13 mouse cellular contexts compared by ENCODE assay signal in the genomic region with DNA sequence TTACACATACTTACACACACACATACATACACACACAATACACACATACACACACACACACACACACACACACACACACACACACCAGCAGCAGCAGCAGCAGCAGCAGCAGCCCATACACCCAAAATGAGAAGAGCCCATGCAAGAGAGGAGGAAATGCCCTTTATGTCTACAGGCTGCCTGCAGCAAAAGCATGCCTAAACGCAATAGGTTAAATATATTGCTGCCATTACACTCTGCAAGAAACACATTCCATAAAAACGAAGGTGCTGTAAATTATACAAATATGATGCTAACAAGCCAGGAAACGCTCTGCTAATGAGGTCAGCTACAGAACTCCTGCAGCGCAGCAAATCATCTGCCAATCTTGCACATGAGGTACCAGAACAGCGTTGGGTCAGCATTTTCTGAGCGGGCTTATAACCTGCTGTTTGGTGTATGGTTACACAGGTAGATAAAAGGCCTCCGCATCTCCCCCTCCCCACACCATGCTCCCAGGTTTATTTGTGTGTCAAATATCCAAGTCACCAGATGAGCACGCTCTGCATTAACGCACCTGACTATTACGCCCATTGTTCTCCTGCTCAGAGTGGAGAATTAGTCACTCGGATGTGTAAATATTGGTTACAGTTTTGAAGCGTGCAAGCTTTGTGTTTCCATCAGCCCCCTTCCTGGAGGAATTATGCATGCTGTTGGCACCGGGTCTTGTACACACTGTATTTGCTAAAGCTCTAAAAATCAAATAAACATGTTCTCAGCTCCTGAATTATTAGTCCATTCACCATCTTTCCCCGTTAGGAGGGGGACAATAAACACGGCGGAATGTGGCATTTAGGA.
DNase-seq lines count a peak whose midpoint lies in the region; ATAC-seq and TF ChIP-seq lines count a peak whose summit lies in the region.
"Had no signal": no experiment of that assay in that cellular context is flagged by ENCODE, and none has a peak within 500 bp of the region (broad histone marks: within the 10 kb centered on the region; RNA-seq: fewer than 3 reads in every experiment).

No protein-coding gene starts in this region.

- no peak for DNase-seq in hindbrain, embryonic 10.5 days (ENCODE audit: low spot score)
- peak; percentile 61 for DNase-seq in cerebellum, adult 11 months
- DNase-seq in cerebellum, postnatal 14 days, result peak; percentile 67 to 68
- peak; percentile 31 for DNase-seq in midbrain, postnatal 0 days (ENCODE audit: low spot score)
- DNase-seq in natural killer cell, adult 2 months (ENCODE audit: low spot score in 2 of 2), result no peak
- DNase-seq in adrenal gland, adult 18-20 months (ENCODE audit: low spot score in 2 of 2), result no peak
- DNase-seq: adrenal gland, adult 2 months; gastrocnemius, postnatal 25 days; thymus, postnatal 25 days had no signal

- H3K9ac ChIP-seq in hindbrain, embryonic 13.5 days, result no peak overlapping the region
- H3K9ac ChIP-seq in midbrain, postnatal 0 days (replicated peaks; ENCODE audit: low read length, poor library complexity, severe bottlenecking), result no peak overlapping the region
- H3K9ac ChIP-seq: heart, embryonic 13.5 days had no signal

- peak overlapping the region; percentile 55 for H3K27ac ChIP-seq in hindbrain, embryonic 13.5 days
- no peak overlapping the region for H3K27ac ChIP-seq in hindbrain, embryonic 10.5 days
- H3K27ac ChIP-seq in midbrain, postnatal 0 days (ENCODE audit: low read depth, low read length), result no peak overlapping the region; the same call in 1 of the 2 replicates
- H3K27ac ChIP-seq: heart, embryonic 13.5 days had no signal

- no peaks in the 10 kb centered on the region for H3K36me3 ChIP-seq in hindbrain, embryonic 13.5 days
- H3K36me3 ChIP-seq in hindbrain, embryonic 10.5 days, result no peaks in the 10 kb centered on the region
- no peaks in the 10 kb centered on the region for H3K36me3 ChIP-seq in midbrain, postnatal 0 days (ENCODE audit: insufficient read depth, low read length)
- H3K36me3 ChIP-seq: heart, embryonic 13.5 days had no signal

- 0 out of 2 replicates have a peak, but pooled peaks cover 4% of the 10 kb centered on the region for H3K9me3 ChIP-seq in hindbrain, embryonic 13.5 days
- 0 out of 2 replicates have a peak, but pooled peaks cover 8% of the 10 kb centered on the region for H3K9me3 ChIP-seq in hindbrain, embryonic 10.5 days
- H3K9me3 ChIP-seq in midbrain, postnatal 0 days (ENCODE audit: low read length), result no peaks in the 10 kb centered on the region

- H3K4me3 ChIP-seq in hindbrain, embryonic 13.5 days, result no peak overlapping the region
- no peak overlapping the region for H3K4me3 ChIP-seq in hindbrain, embryonic 10.5 days
- no peak overlapping the region for H3K4me3 ChIP-seq in midbrain, postnatal 0 days (ENCODE audit: low read depth, low read length)
- H3K4me3 ChIP-seq: heart, embryonic 13.5 days had no signal

- no peak overlapping the region for H3K4me2 ChIP-seq in hindbrain, embryonic 13.5 days
- no peak overlapping the region for H3K4me2 ChIP-seq in midbrain, postnatal 0 days (ENCODE audit: low read depth, low read length, poor library complexity, severe bottlenecking)
- H3K4me2 ChIP-seq: heart, embryonic 13.5 days had no signal

- ATAC-seq in hindbrain, embryonic 13.5 days (ENCODE audit: low FRiP score), result peak; percentile 61
- ATAC-seq in midbrain, postnatal 0 days (ENCODE audit: low FRiP score), result peak; percentile 66; the same call in 1 of the 2 replicates
- no peak for ATAC-seq in CD4-positive, CD25-positive, alpha-beta regulatory T cell, adult 4 months
- ATAC-seq: intestine, embryonic 16.5 days had no signal

- 70% methylated on average over 16 of the region's 16 CpGs for WGBS in hindbrain, embryonic 13.5 days
- WGBS in hindbrain, embryonic 10.5 days, result 87% methylated on average over 16 of the region's 16 CpGs
- WGBS in midbrain, postnatal 0 days, result 56% methylated on average over 16 of the region's 16 CpGs

- H3K4me1 ChIP-seq in hindbrain, embryonic 13.5 days (replicated peaks), result peaks cover 9% of the 10 kb centered on the region
- peaks cover 10% of the 10 kb centered on the region for H3K4me1 ChIP-seq in hindbrain, embryonic 10.5 days (replicated peaks)
- no peaks in the 10 kb centered on the region; the same call in 1 of the 2 replicates for H3K4me1 ChIP-seq in midbrain, postnatal 0 days (ENCODE audit: insufficient read depth, low read length)

- no peak for TF ChIP-seq CTCF in midbrain, postnatal 0 days (IDR thresholded peaks at IDR 0.05)

- H3K27me3 ChIP-seq in hindbrain, embryonic 13.5 days, result 0 out of 2 replicates have a peak, but pooled peaks cover 4% of the 10 kb centered on the region
- H3K27me3 ChIP-seq in hindbrain, embryonic 10.5 days (ENCODE audit: insufficient read depth, poor library complexity, severe bottlenecking), result no peaks in the 10 kb centered on the region
- no peaks in the 10 kb centered on the region for H3K27me3 ChIP-seq in midbrain, postnatal 0 days (ENCODE audit: insufficient read depth, low read length)

Comparison
In these comparisons a context has a peak if more than half of its experiments do, and no peak if none do; other contexts are left out.
1. DNase-seq: peak in cerebellum, adult 11 months (single experiment), cerebellum, postnatal 14 days (2 of 2) and midbrain, postnatal 0 days (single experiment); none in hindbrain, embryonic 10.5 days (single experiment), natural killer cell, adult 2 months (0 of 2) and adrenal gland, adult 18-20 months (0 of 2).